Mouse (Mus musculus) heart, embryonic 15.5 days (tissue): ENCODE results near the gene Gas2l3. TPM values are rescaled to one million over a fixed set of nuclear protein-coding genes. Genes with fewer than 3 reads are reported as not detected.

Source experiments
- ATAC-seq: fragments of 200-750 bp; cut with Nextera tagmentation; replicated peaks from 2 replicates; pipeline ENCODE4 v1.8.0; 2017; ENCODE audit warnings: low read depth, moderate TSS enrichment; ENCODE audit not compliant: insufficient number of reproducible peaks, insufficient read depth, low FRiP score
- H3K27ac ChIP-seq: fragments of 300-500 bp; sonication (generic); 2 replicates; pipeline ENCODE4 v1.5.1; 2015; ENCODE audit warnings: mild to moderate bottlenecking, inconsistent platforms
- H3K27me3 ChIP-seq: fragments of 300-500 bp; sonication (generic); 2 replicates; pipeline ENCODE4 v1.6.1; 2015; ENCODE audit warnings: inconsistent platforms
- H3K36me3 ChIP-seq: fragments of 300-500 bp; sonication (generic); 2 replicates; pipeline ENCODE4 v1.6.1; 2015; ENCODE audit warnings: mild to moderate bottlenecking, inconsistent platforms
- H3K4me1 ChIP-seq: fragments of 300-500 bp; sonication (generic); replicated peaks from 2 replicates; pipeline ENCODE4 v1.6.1; 2015; ENCODE audit warnings: inconsistent platforms
- H3K4me2 ChIP-seq: fragments of 300-500 bp; sonication (generic); 2 replicates; pipeline ENCODE4 v1.6.1; 2015; ENCODE audit warnings: inconsistent platforms, mild to moderate bottlenecking, moderate library complexity
- H3K4me3 ChIP-seq: fragments of 300-500 bp; sonication (generic); 2 replicates; pipeline ENCODE4 v1.5.1; 2015; ENCODE audit warnings: mild to moderate bottlenecking, inconsistent platforms
- H3K9ac ChIP-seq: fragments of 300-500 bp; sonication (generic); 2 replicates; pipeline ENCODE4 v1.6.1; 2015; ENCODE audit warnings: mild to moderate bottlenecking, inconsistent platforms
- H3K9me3 ChIP-seq: fragments of 300-500 bp; sonication (generic); replicated peaks from 2 replicates; pipeline ENCODE4 v1.6.1; 2016; ENCODE audit warnings: inconsistent platforms
- WGBS: fragments of 180-500 bp; shearing (Covaris S2); methylation state at CpG from one replicate; pipeline ENCODE4 v1.1.7; 2015; ENCODE audit warnings: mixed read lengths; 5-methylcytosine and 5-hydroxymethylcytosine counted together
- polyA plus RNA-seq: library from polyadenylated mRNA; unstranded; fragments of >200 nt; fragmentation: Nextera tagmentation; extraction: Ambion mirVana; gene quantifications from 2 replicates; pipeline ENCODE4 v1.2.1, GENCODE M21; 2015

Gas2l3 gene
- polyA plus RNA-seq = 20.6 and 24.5 TPM in 2 replicates

GRCm38 (mm10) chr10:89443623-89444151, at the start of gene Gas2l3:
Gene Gas2l3, minus strand, starts transcription at chr10:89443967.
- Histone ChIP-seq H3K27ac (peak within 1 kb of the TSS; percentile 86), H3K9me3 (no peaks in the 10 kb centered on the region), H3K4me1 (peaks cover 16% of the 10 kb centered on the region), H3K9ac (peak within 1 kb of the TSS; percentile 69), H3K36me3 (no peaks in the 10 kb centered on the region), H3K27me3 (no peaks in the 10 kb centered on the region), H3K4me3 (peak within 1 kb of the TSS; percentile 75), H3K4me2 (peak within 1 kb of the TSS; percentile 87)
- 0% methylated on average over 38 of the region's 39 CpGs for WGBS
- peak; percentile 88 for ATAC-seq

GRCm38 (mm10) chr10:89491321-89491720, 47.6 kb upstream of the Gas2l3 start:
- no peaks in the 10 kb centered on the region for H3K36me3 ChIP-seq
- no peak overlapping the region for H3K9ac ChIP-seq
- no peak overlapping the region for H3K27ac ChIP-seq
- H3K4me3 ChIP-seq = no peak overlapping the region
- no peaks in the 10 kb centered on the region for H3K9me3 ChIP-seq
- no peaks in the 10 kb centered on the region for H3K27me3 ChIP-seq
- ATAC-seq = no peak
- no peaks in the 10 kb centered on the region for H3K4me1 ChIP-seq
- H3K4me2 ChIP-seq = no peak overlapping the region
- 40% methylated on average over 3 of the region's 3 CpGs for WGBS

- H3K4me2 ChIP-seq = no peak overlapping the region
- H3K4me3 ChIP-seq = no peak overlapping the region
- WGBS = 84% methylated on average over 3 of the region's 3 CpGs
Observed at GRCm38 (mm10) chr10:89490250-89490649, 46.5 kb upstream of the Gas2l3 start.

GRCm38 (mm10) chr10:89489459-89489858, 45.7 kb upstream of the Gas2l3 start:
- Histone ChIP-seq H3K9ac (no peak overlapping the region), H3K36me3 (no peaks in the 10 kb centered on the region), H3K27me3 (no peaks in the 10 kb centered on the region), H3K4me3 (no peak overlapping the region), H3K27ac (no peak overlapping the region), H3K4me1 (no peaks in the 10 kb centered on the region), H3K9me3 (no peaks in the 10 kb centered on the region), H3K4me2 (no peak overlapping the region)
- 67% methylated on average over 4 of the region's 4 CpGs for WGBS
- no peak for ATAC-seq

More at GRCm38 (mm10) chr10:89490250-89490649, 46.5 kb upstream of the Gas2l3 start:
- Histone ChIP-seq H3K4me1 (no peaks in the 10 kb centered on the region), H3K9ac (no peak overlapping the region), H3K27me3 (no peaks in the 10 kb centered on the region), H3K36me3 (no peaks in the 10 kb centered on the region), H3K9me3 (no peaks in the 10 kb centered on the region), H3K27ac (no peak overlapping the region)
- ATAC-seq = no peak

GRCm38 (mm10) chr10:89486995-89487742, 43.4 kb upstream of the Gas2l3 start:
- 59% methylated on average over 4 of the region's 4 CpGs for WGBS
- no peak overlapping the region for H3K4me3 ChIP-seq
- no peak overlapping the region for H3K9ac ChIP-seq
- no peaks in the 10 kb centered on the region for H3K27me3 ChIP-seq
- H3K27ac ChIP-seq = no peak overlapping the region
- no peaks in the 10 kb centered on the region for H3K36me3 ChIP-seq
- H3K9me3 ChIP-seq = no peaks in the 10 kb centered on the region
- ATAC-seq = no peak
- H3K4me2 ChIP-seq = no peak overlapping the region
- H3K4me1 ChIP-seq = no peaks in the 10 kb centered on the region

- Histone ChIP-seq H3K4me2 (no peak overlapping the region), H3K9me3 (no peaks in the 10 kb centered on the region), H3K27me3 (no peaks in the 10 kb centered on the region), H3K4me1 (no peaks in the 10 kb centered on the region), H3K9ac (no peak overlapping the region), H3K27ac (no peak overlapping the region), H3K36me3 (no peaks in the 10 kb centered on the region), H3K4me3 (no peak overlapping the region)
- ATAC-seq = no peak
Observed at GRCm38 (mm10) chr10:89484907-89485306, 41.1 kb upstream of the Gas2l3 start.

- Histone ChIP-seq H3K4me2 (no peak overlapping the region), H3K9ac (no peak overlapping the region), H3K27me3 (no peaks in the 10 kb centered on the region), H3K4me3 (no peak overlapping the region), H3K9me3 (no peaks in the 10 kb centered on the region), H3K4me1 (no peaks in the 10 kb centered on the region), H3K27ac (no peak overlapping the region), H3K36me3 (no peaks in the 10 kb centered on the region)
- ATAC-seq = no peak
- WGBS = 79% methylated on average over 18 of the region's 18 CpGs
Observed at GRCm38 (mm10) chr10:89483812-89484602, 40.2 kb upstream of the Gas2l3 start.

GRCm38 (mm10) chr10:89483113-89483512, 39.3 kb upstream of the Gas2l3 start:
- H3K9ac ChIP-seq = no peak overlapping the region
- no peak for ATAC-seq
- H3K4me3 ChIP-seq = no peak overlapping the region
- H3K36me3 ChIP-seq = no peaks in the 10 kb centered on the region
- WGBS = 87% methylated on average over 14 of the region's 14 CpGs
- H3K27ac ChIP-seq = no peak overlapping the region
- H3K27me3 ChIP-seq = no peaks in the 10 kb centered on the region
- H3K9me3 ChIP-seq = no peaks in the 10 kb centered on the region
- no peak overlapping the region for H3K4me2 ChIP-seq
- no peaks in the 10 kb centered on the region for H3K4me1 ChIP-seq

GRCm38 (mm10) chr10:89482142-89482681, 38.4 kb upstream of the Gas2l3 start:
- Histone ChIP-seq H3K9ac (no peak overlapping the region), H3K36me3 (no peaks in the 10 kb centered on the region), H3K27ac (no peak overlapping the region), H3K4me3 (no peak overlapping the region), H3K27me3 (no peaks in the 10 kb centered on the region), H3K4me2 (no peak overlapping the region), H3K9me3 (no peaks in the 10 kb centered on the region), H3K4me1 (no peaks in the 10 kb centered on the region)
- no peak for ATAC-seq
- WGBS = 81% methylated on average over 10 of the region's 10 CpGs

GRCm38 (mm10) chr10:89481638-89482037, 37.9 kb upstream of the Gas2l3 start:
- Histone ChIP-seq H3K27ac (no peak overlapping the region), H3K27me3 (no peaks in the 10 kb centered on the region), H3K4me1 (no peaks in the 10 kb centered on the region), H3K4me2 (no peak overlapping the region), H3K9me3 (no peaks in the 10 kb centered on the region), H3K36me3 (no peaks in the 10 kb centered on the region), H3K9ac (no peak overlapping the region), H3K4me3 (no peak overlapping the region)
- ATAC-seq = no peak
- 66% methylated on average over 7 of the region's 7 CpGs for WGBS

GRCm38 (mm10) chr10:89478766-89479165, 35.0 kb upstream of the Gas2l3 start:
- H3K4me1 ChIP-seq = no peaks in the 10 kb centered on the region
- H3K4me2 ChIP-seq = no peak overlapping the region
- no peak overlapping the region for H3K4me3 ChIP-seq
- no peak overlapping the region for H3K9ac ChIP-seq
- no peak for ATAC-seq
- H3K27ac ChIP-seq = no peak overlapping the region
- no peaks in the 10 kb centered on the region for H3K36me3 ChIP-seq
- WGBS = 81% methylated on average over 8 of the region's 8 CpGs
- H3K27me3 ChIP-seq = no peaks in the 10 kb centered on the region
- no peaks in the 10 kb centered on the region for H3K9me3 ChIP-seq
